Mouse (Mus musculus) cerebellum, postnatal 4 days (tissue): ENCODE measurements at regions not wholly inside any gene's neighbourhood (a gene's known extent, or its start where the extent isn't known, plus 50 kb on each side); places are given as distances from the start of the nearest gene placed in this dataset.
"Not testable (repeated sequence)": the region's sequence is repeated elsewhere in the genome, so short reads cannot be mapped to it uniquely, and the experiment has no call there.

Experiments used
- DNase-seq, 2 experiments: peaks; one replicate each; pipeline ENCODE4 v3.0.0; 2022; ENCODE audit warnings: low spot score in 2 of 2, mixed read lengths in 1 of 2

GRCm38 (mm10) chr2:10658317-10658716 is 288.0 kb downstream of the Sfmbt2 start:
- no peak for DNase-seq

GRCm38 (mm10) chr2:10667915-10668314 is 297.6 kb downstream of the Sfmbt2 start:
- DNase-seq = not testable (repeated sequence)

- no peak for DNase-seq
These were observed 300.4 kb downstream of the Sfmbt2 start for GRCm38 (mm10) chr2:10670423-10671298.

GRCm38 (mm10) chr2:10671299-10671632 is 301.0 kb downstream of the Sfmbt2 start:
- no peak for DNase-seq

GRCm38 (mm10) chr2:10672196-10672595 is 301.9 kb downstream of the Sfmbt2 start:
- DNase-seq = no peak

GRCm38 (mm10) chr2:10674738-10675349 is 304.5 kb downstream of the Sfmbt2 start:
- no peak for DNase-seq

- DNase-seq = peak in 1 of 2 experiments; percentile 3
These were observed 331.1 kb downstream of the Sfmbt2 start for GRCm38 (mm10) chr2:10701459-10701858.

- no peak for DNase-seq
These were observed 348.1 kb downstream of the Sfmbt2 start for GRCm38 (mm10) chr2:10718366-10718765.

- DNase-seq = not testable (repeated sequence)
These were observed 364.0 kb downstream of the Sfmbt2 start for GRCm38 (mm10) chr2:10734337-10734736.

GRCm38 (mm10) chr2:10736696-10737457 is 366.6 kb downstream of the Sfmbt2 start:
- no peak for DNase-seq

- DNase-seq = peak in 1 of 2 experiments; percentile 9
These were observed 367.1 kb downstream of the Sfmbt2 start for GRCm38 (mm10) chr2:10737458-10737775.

GRCm38 (mm10) chr2:10745127-10745526 is 374.8 kb downstream of the Sfmbt2 start:
- no peak for DNase-seq

- DNase-seq = no peak
These were observed 385.1 kb downstream of the Sfmbt2 start for GRCm38 (mm10) chr2:10755375-10755774.

- DNase-seq = no peak
These were observed 387.0 kb downstream of the Sfmbt2 start for GRCm38 (mm10) chr2:10757202-10757840.

- no peak for DNase-seq
These were observed 387.6 kb downstream of the Sfmbt2 start for GRCm38 (mm10) chr2:10757886-10758285.

- no peak for DNase-seq
These were observed 391.9 kb downstream of the Sfmbt2 start for GRCm38 (mm10) chr2:10762236-10762635.

- no peak for DNase-seq
These were observed 388.8 kb upstream of the Prkcq start for GRCm38 (mm10) chr2:10783071-10783470.

- no peak for DNase-seq
These were observed 388.3 kb upstream of the Prkcq start for GRCm38 (mm10) chr2:10783594-10783993.

GRCm38 (mm10) chr2:10784266-10784665 is 387.6 kb upstream of the Prkcq start:
- DNase-seq = no peak

GRCm38 (mm10) chr2:10785156-10785555 is 386.8 kb upstream of the Prkcq start:
- peak in 1 of 2 experiments; percentile 38 for DNase-seq

GRCm38 (mm10) chr2:10788509-10788908 is 383.4 kb upstream of the Prkcq start:
- DNase-seq = peak in 1 of 2 experiments; percentile 25

GRCm38 (mm10) chr2:10791233-10791632 is 380.7 kb upstream of the Prkcq start:
- DNase-seq = no peak
